Mouse (Mus musculus): ENCODE results near the gene Asna1. TPM values are rescaled to one million over a fixed set of nuclear protein-coding genes. Genes with fewer than 3 reads are reported as not detected.
A peak's percentile ranks its signal among the peaks of the same experiment; 100 is the strongest.

Asna1 gene
- polyA plus RNA-seq, 1 experiment from 2014 or later = 159 TPM

GRCm38 (mm10) chr8:84970135-84970790 is 54.8 kb downstream of the Asna1 start:
- ChIA-PET POLR2A (interaction anchor here (1.5 to 2.7 kb wide), 5 partner anchors 10 to 20 kb away, joined by 5 to 15 read pairs (median 6); partner anchors contain the start of gene Hook2), CTCF (interaction anchor here (13.4 kb wide), 1 partner anchor 20 kb away, joined by 351 read pairs; the partner anchor contains the start of gene Hook2)
- ATAC-seq = no peak
- in situ Hi-C loops (cut with MboI; ENCODE audit: low pct_unique_long_range_greater_than_20kb) = no loop called here
- no peak for DNase-seq (ENCODE audit: low read depth, low spot score)
- no peaks in the 10 kb centered on the region for H3K27me3 ChIP-seq
- TF ChIP-seq CTCF (IDR thresholded peaks at IDR 0.05) = no peak

DNA sequence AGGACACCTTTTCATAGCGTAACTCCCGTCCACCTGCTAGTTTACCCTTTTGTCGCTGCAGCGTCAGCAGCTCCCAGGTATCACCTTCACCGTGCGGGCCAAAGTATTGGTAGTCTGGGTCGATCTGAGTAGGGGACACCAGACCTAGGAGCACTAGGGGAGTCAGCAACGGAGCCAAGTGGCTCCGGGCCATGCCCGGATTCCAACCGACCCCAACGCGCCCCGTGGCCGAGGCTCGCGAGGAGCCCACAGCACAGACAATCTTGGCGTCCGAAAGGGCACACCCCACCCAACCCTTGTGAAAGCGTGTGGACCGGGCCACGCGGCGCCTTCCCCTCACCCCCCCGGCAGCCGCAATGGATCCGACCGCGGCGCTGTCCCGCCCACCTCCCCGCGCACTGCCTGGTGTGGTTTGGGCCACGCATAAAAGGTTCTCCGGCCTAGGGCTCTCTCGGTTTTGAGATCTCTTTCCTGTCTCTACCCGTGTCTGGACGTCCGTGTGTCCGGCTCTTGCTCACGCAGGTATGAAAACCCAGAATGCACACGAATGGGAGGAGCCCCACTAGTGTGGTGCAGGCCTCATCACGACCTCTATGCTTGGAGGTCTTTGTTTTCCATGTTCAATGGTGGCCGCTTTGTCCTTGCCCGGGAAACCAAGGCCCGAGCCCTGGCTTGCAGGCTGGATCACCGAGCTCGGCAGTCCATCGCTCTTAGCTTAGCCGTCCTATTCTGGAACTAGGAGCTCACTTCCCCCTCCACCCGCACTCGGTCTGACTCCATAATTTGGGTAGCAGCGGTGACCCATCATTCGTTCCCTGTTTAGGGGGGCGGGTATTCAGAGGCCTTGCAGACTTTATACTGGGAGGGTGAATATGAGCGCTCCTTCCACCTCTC is 55.6 kb downstream of the Asna1 start, which contains the start of the genes Gm49661, Prdx2 and Rnaseh2a:
TSS of gene Gm49661 (minus strand) at position 193 of the 894 bp plus-strand sequence.
TSS of gene Prdx2 (plus strand) at position 347 of the 894 bp plus-strand sequence.
TSS of gene Rnaseh2a (minus strand) at position 527 of the 894 bp plus-strand sequence.
- ChIA-PET CTCF (interaction anchor here (1.0 to 13.4 kb wide), 2 partner anchors 21 to 41 kb away, joined by 3 to 351 read pairs; partner anchors contain the start of gene Hook2), POLR2A (interaction anchor here (1.0 to 2.7 kb wide), 8 partner anchors 8 to 44 kb away, joined by 3 to 15 read pairs (median 6); partner anchors contain the start of gene Hook2)
- ATAC-seq = peak; percentile 10
- DNase-seq (ENCODE audit: low read depth, low spot score) = no peak
- H3K27me3 ChIP-seq = no peaks in the 10 kb centered on the region
- no peak for TF ChIP-seq CTCF (IDR thresholded peaks at IDR 0.05)
- in situ Hi-C loops (cut with MboI; ENCODE audit: low pct_unique_long_range_greater_than_20kb) = no loop called here

GRCm38 (mm10) chr8:84968650-84969049 is 56.4 kb downstream of the Asna1 start:
- POLR2A ChIA-PET = interaction anchor here (1.0 to 2.7 kb wide), 5 partner anchors 9 to 44 kb away, joined by 3 to 15 read pairs (median 8); no protein-coding TSS in a partner anchor
- DNase-seq (ENCODE audit: low read depth, low spot score) = no peak

More at GRCm38 (mm10) chr8:84968650-84969049, 56.4 kb downstream of the Asna1 start:
- CTCF ChIA-PET = interaction anchor here (0.9 to 13.4 kb wide), 3 partner anchors 21 to 41 kb away, joined by 3 to 351 read pairs (median 3); partner anchors contain the start of gene Hook2
- no peak for TF ChIP-seq CTCF (IDR thresholded peaks at IDR 0.05)
- no peak for ATAC-seq
- in situ Hi-C loops (cut with MboI; ENCODE audit: low pct_unique_long_range_greater_than_20kb) = no loop called here
- H3K27me3 ChIP-seq = no peaks in the 10 kb centered on the region

Other genes starting within 250 kb of the Asna1 start
- 32.5 TPM for gene Nfix, start 224.9 kb downstream of the Asna1 start, polyA plus RNA-seq (2021)
- 12.5 TPM for gene Dand5, start 202.5 kb downstream of the Asna1 start, polyA plus RNA-seq (2021)
- gene Gadd45gip1, start 193.8 kb downstream of the Asna1 start, polyA plus RNA-seq (2021) = 31.8 TPM
- 126 TPM for gene Rad23a, start 184.6 kb downstream of the Asna1 start, polyA plus RNA-seq (2021)
- gene Calr, start 178.3 kb downstream of the Asna1 start, polyA plus RNA-seq (2021) = 1,232 TPM
- 79.6 TPM for gene Farsa, start 168.3 kb downstream of the Asna1 start, polyA plus RNA-seq (2021)
- gene Syce2, start 153.2 kb downstream of the Asna1 start, polyA plus RNA-seq (2021) = 6.0 TPM
- 55.5 TPM for gene Gcdh, start 131.4 kb downstream of the Asna1 start, polyA plus RNA-seq (2021)
- gene Klf1, start 123.4 kb downstream of the Asna1 start, polyA plus RNA-seq (2021) = 0.28 TPM
- gene Dnase2a, start 116.7 kb downstream of the Asna1 start, polyA plus RNA-seq (2021) = 25.9 TPM
- gene Mast1, start 87.9 kb downstream of the Asna1 start, polyA plus RNA-seq (2021) = 0.60 TPM
- 0.22 TPM for gene Rtbdn, start 78.3 kb downstream of the Asna1 start, polyA plus RNA-seq (2021)
- gene Gm49661, start 55.8 kb downstream of the Asna1 start, polyA plus RNA-seq (2021) = 6.4 TPM
- 668 TPM for gene Prdx2, start 55.7 kb downstream of the Asna1 start, polyA plus RNA-seq (2021)
- 91.5 TPM for gene Rnaseh2a, start 55.5 kb downstream of the Asna1 start, polyA plus RNA-seq (2021)
- 280 TPM for gene Junb, start 46.6 kb downstream of the Asna1 start, polyA plus RNA-seq (2021)
- 33.0 TPM for gene Hook2, start 34.7 kb downstream of the Asna1 start, polyA plus RNA-seq (2021)
- 0.05 TPM for gene Best2, start 10.8 kb downstream of the Asna1 start, polyA plus RNA-seq (2021)
- gene Trir, start 1.5 kb upstream of the Asna1 start, polyA plus RNA-seq (2021) = 152 TPM
- gene Tnpo2, start 11.6 kb upstream of the Asna1 start, polyA plus RNA-seq (2021) = 83.7 TPM
- 32.7 TPM for gene Fbxw9, start 34.8 kb upstream of the Asna1 start, polyA plus RNA-seq (2021)
- 0.21 TPM for gene Gm5741, start 42.7 kb upstream of the Asna1 start, polyA plus RNA-seq (2021)
- gene Dhps, start 46.5 kb upstream of the Asna1 start, polyA plus RNA-seq (2021) = 57.6 TPM
- gene Wdr83os, start 55.5 kb upstream of the Asna1 start, polyA plus RNA-seq (2021) = 104 TPM
- 30.4 TPM for gene Wdr83, start 56.0 kb upstream of the Asna1 start, polyA plus RNA-seq (2021)
- gene Man2b1, start 58.0 kb upstream of the Asna1 start, polyA plus RNA-seq (2021) = 45.5 TPM
- gene Zfp791, start 97.8 kb upstream of the Asna1 start, polyA plus RNA-seq (2021) = 2.2 TPM
- 3.8 TPM for gene Cks1brt, start 126.6 kb upstream of the Asna1 start, polyA plus RNA-seq (2021)
- not detected for gene Olfr371, start 200.7 kb upstream of the Asna1 start, polyA plus RNA-seq (2021)

Measured in Patski (cell line).